Mouse (Mus musculus) hindlimb bud, embryonic 11.5 days (tissue): Measurements from ENCODE around the gene Pwwp2b.

Experiments used
- DNase-seq: peaks from one replicate; pipeline ENCODE4 v3.0.0-alpha.2; 2012; ENCODE audit warnings: low read depth, low spot score; ENCODE audit errors: extremely low spot score

The Pwwp2b gene

GRCm38 (mm10) chr7:139257752-139258542, 9.7 kb downstream of the Pwwp2b start:
- no peak for DNase-seq

DNA sequence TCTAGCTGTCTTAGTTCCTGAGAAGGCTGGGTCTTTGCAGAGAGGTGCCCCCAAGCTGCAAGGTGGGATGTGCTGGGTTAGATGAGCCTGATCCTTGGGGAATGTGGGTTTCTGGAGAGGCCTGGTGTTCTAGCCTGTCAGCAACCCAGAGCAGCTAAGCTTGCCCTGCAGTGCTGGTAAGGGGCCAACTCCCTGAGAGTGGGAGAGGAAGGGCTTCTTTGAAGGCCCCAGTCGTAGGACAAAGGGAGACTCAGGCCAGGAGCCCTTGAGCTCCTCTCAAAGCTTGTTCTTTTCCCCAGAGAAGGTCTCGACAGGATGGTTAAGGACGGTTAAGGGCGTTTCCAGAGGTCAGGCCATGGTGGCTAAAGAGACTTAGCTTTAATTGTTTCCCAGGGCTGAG, 16.1 kb downstream of the Pwwp2b start:
- no peak for DNase-seq

- no peak for DNase-seq
Measured at GRCm38 (mm10) chr7:139265634-139266033, 17.4 kb downstream of the Pwwp2b start.

GRCm38 (mm10) chr7:139266431-139266830, 18.1 kb downstream of the Pwwp2b start:
- no peak for DNase-seq

DNA sequence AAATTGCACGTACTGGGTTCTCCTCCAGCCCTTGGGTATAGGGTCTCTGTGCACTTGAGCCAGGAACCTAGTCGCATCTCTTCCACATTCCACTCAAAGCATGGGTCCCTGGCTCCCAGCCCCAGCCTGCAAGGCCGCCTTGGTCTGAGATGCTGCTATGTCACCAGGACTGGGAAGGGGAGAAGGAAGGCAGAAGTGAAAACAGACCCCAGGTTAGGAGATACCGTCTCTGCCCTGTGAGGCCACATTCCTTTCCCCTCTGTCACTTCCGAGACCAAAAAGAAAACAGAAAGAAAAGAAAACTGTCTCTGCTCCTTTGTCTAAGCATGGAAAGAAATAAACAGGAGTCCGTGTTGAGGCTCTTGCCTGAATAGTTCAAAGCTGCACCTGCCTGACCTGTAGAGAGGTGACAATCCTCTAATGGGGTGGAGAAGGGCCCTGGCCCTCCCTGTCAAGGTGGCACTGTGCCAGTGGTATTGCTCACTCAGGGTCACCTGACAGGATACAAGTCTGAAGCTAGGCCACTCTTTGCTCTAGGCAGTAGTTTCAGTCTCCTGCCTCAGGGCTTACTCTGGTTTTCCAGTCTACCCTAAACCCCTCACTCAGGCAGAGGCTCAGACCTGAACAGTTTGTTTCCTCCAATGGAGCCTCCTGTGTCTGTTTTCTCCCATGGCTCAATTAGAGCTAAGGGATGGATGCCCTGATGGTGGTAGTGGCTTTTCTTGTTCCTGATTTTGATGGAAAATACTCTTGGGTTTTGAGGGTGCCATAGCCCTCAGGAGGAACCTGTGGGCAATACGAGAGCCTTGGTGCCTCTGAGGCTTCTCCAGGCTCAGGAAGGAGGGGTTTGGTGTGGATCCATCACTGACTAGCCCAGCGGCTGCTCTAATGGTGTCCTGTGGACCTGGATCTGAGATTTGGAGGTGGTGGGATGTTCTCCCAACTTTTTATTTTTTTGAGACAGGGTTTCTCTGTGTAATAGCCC, 18.9 kb downstream of the Pwwp2b start:
- DNase-seq = no peak

- no peak for DNase-seq
Measured at GRCm38 (mm10) chr7:139270738-139271137, 22.5 kb downstream of the Pwwp2b start.

GRCm38 (mm10) chr7:139271871-139272270, 23.6 kb downstream of the Pwwp2b start:
- no peak for DNase-seq

GRCm38 (mm10) chr7:139272639-139273396, 24.5 kb downstream of the Pwwp2b start:
- no peak for DNase-seq

DNA sequence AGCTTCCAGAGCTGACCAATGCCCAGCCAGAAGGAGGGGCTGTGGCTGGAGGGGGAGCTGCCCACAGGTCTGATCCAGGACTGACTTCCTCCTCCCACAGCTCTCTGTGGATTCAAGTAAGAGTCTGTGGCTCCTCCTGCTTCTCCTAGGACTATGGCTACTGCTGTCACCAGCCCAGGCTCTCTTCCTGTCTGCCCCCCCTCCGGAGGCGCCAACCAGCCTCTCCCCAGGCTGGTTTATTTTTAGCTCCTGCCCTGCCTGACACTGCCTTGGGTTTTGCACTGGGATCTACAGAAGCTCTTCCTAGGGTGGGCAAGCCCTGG, 25.1 kb downstream of the Pwwp2b start:
- no peak for DNase-seq

DNA sequence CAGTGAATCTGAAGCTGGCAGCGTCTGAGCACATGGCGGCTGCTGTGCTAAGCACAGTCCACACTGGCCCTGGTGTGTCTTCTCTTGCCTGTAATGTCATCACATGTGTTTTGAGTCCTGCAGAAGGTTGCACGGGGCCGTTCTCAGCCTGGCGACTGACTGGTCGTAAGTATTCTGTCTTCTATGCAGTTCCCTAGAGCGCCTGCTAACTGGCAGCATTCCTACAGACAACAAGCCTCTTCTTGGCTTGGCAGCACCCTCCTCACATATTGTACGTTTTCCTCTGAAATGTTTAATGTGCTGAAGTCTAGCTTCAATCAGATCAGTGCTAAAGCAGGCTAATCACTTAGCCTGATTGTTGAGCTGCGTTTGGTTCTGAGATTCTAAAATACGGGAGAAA, 27.3 kb downstream of the Pwwp2b start:
- DNase-seq = no peak

DNA sequence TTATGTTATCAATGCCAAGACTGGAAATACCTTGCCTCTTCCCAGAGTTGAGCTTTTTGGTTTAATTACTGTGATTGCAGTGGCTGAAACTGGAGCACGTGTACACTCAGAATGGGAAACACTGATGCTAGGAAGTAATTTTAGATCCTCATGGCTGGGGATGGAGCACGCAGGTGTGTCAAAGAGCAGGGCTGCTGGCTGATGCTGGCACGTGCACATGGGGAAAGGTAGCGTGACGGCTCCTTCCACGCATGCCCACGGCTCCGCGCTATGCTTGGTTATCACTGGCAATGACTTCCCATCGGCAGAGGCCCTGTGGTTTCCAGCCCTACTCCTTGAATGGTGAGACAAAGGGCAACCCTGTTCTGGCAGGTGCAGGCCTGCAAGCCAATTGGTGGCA, 27.9 kb downstream of the Pwwp2b start:
- no peak for DNase-seq

GRCm38 (mm10) chr7:139277536-139277935, 29.3 kb downstream of the Pwwp2b start:
- DNase-seq = no peak

- DNase-seq = no peak
Measured at GRCm38 (mm10) chr7:139279571-139279970, 31.3 kb downstream of the Pwwp2b start.

- DNase-seq = no peak
Measured at GRCm38 (mm10) chr7:139280044-139280443, 31.8 kb downstream of the Pwwp2b start.

DNA sequence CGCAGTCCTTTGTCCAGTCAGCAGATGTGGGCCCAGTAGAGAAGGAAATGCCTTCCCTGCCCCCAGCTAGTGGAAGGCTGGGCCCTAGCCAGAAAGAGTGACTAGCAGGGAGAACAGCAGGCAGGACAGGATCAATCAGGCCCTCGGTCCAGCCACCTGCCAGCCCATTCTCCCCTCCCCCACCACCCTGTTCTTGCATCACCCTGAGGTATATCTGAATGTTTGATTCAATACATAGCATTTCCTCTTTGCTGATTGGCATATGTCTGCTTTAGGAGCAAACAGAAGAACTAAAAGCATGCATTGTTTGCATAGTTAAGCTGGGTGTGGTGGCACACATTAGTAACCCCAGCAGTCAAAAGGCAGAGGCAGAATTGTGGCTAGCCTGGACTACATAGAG, 32.9 kb downstream of the Pwwp2b start:
- DNase-seq = no peak

DNA sequence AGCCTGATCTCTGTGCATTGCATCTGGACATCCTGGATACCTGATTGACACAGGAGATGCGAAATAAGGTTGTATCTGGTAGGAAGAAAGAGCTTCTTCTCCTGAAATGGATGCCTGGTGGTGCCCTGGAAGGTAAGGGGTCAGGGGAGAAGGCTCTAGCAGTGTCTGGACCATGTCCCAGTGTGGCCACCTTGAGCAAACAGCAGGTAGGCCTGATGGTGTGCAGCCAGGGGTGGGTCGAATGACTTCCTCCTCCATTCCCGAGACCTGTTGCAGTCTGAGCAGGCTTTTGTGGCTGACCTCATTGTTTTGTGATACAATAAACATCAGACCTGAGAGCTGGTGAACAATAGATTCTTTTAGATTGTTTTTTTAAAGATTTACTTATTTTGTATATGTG, 33.8 kb downstream of the Pwwp2b start:
- no peak for DNase-seq

- no peak for DNase-seq
Measured at GRCm38 (mm10) chr7:139285295-139285943, 37.1 kb downstream of the Pwwp2b start.

DNA sequence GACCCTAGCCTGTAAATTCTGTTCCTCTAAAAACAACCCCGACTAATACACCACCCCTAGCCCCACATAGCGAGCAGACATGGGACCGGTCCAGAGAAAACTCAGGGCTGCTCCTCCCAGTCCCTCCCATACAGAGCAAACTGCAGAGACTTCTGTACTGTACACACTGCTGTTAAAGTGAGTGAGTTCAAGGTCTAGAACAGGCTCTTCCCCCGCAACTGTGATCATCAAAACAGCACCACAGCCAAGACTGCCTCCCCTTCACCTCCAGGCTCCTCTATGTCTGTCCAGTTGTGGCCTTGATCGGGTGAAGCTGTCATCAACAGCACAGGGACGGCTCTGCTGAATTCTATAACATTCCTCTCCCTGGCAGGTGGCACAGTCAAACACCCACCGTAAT, 40.3 kb downstream of the Pwwp2b start:
- DNase-seq = no peak

DNA sequence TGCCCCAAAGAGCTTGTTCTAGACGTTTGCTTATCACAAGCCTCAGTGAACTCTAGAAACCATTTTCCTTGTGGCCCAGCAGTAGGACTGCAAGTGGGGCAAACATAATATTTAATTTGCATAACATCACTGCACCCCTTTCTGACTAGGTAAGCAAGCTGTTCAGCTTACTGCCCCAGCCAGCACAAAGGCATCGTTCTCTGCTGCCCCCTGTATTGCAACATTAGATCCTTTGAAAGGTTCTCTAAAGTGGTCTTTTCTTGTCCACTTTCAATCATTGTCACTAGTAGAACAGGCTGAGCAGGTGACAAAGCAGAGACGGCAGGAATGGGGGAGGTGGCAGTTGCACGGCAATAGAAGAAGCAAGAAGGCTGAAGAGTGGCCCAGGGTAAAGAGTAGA, 45.1 kb downstream of the Pwwp2b start:
- no peak for DNase-seq

DNA sequence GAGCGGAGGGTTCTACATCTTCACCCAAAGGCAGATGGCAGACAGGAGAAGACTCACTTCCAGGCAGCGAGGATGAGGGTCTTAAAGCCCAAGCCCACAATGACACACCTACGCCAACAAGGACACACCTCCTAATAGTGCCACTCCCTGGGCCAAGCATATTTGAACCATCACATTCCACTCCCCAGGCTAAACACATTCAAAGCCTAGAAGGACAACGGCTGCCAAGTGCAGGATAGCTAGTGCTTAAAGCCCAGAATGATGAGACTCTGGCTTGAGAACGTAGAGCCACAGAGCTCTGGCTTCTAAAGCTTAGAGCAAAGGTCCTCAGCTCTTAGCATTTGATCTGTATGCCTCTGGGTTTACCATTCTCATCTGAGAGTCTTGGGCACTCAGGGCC, 45.8 kb downstream of the Pwwp2b start:
- no peak for DNase-seq

DNA sequence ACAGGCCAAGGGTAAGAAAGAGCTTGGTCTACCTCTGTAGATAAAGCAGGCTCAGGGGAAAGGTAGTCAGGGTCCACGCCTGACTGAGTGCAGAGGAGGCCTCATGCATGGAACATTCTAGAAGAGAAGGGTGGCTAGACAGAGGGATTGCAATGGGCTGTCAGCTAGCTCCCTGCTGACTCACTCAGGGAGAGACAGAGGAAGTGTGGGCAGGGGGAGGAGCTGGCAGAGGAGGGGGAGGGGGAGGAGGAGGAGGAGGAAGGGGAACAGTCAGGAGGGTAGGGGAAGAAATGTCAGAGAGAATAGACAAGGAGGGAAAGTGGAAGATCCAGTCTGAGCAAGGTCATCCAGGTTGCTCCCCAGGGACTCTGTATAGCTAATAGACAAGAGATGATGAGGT, 47.4 kb downstream of the Pwwp2b start:
- DNase-seq = no peak
